Mouse (Mus musculus) cortical plate, adult 2 months (tissue): ENCODE results near the gene Basp1.

Experiments used
- CTCF ChIP-seq: fragments of 200-500 bp; IDR thresholded peaks from 2 replicates; pipeline ENCODE4 v1.5.1; 2011; ENCODE audit warnings: mild to moderate bottlenecking, control low read depth, low read length; ENCODE audit not compliant: insufficient read depth; ENCODE audit errors: extremely low read depth
- POLR2A ChIP-seq: fragments of 200-500 bp; IDR thresholded peaks from 2 replicates; pipeline ENCODE4 v1.6.1; 2011; ENCODE audit warnings: mild to moderate bottlenecking, low read length, control low read depth; ENCODE audit not compliant: insufficient read depth; ENCODE audit errors: extremely low read depth

DNA sequence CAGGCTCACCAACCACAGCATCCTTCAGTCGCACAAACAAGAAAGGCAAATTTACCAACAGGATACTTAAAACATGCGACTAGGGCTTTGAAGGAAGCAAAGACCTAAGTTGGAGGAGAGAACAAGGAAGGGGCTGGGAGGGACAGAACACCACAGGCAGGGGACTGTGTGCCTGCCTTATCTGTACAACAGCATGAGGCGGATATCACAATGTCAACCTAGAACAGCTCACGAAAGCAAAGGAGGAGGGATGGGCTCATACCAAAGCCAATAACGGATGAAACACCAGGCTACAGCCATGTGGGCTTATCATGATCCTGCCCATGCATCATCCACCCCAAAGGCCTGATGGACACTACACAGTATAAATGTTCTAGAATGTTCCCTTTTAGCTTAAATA is 22.4 kb downstream of the Basp1 start:
- TF ChIP-seq CTCF (no peak), POLR2A (no peak)
